Mouse (Mus musculus): ENCODE data around the gene Gm10134. TPM values are rescaled to one million over a fixed set of nuclear protein-coding genes. Genes with fewer than 3 reads are reported as not detected.
A peak's percentile ranks its signal among the peaks of the same experiment; 100 is the strongest.
"Not testable (repeated sequence)": the region's sequence is repeated elsewhere in the genome, so short reads cannot be mapped to it uniquely, and the experiment has no call there.

Gm10134 gene
- polyA plus RNA-seq, 1 experiment from 2014 or later: 0.52 TPM

DNA sequence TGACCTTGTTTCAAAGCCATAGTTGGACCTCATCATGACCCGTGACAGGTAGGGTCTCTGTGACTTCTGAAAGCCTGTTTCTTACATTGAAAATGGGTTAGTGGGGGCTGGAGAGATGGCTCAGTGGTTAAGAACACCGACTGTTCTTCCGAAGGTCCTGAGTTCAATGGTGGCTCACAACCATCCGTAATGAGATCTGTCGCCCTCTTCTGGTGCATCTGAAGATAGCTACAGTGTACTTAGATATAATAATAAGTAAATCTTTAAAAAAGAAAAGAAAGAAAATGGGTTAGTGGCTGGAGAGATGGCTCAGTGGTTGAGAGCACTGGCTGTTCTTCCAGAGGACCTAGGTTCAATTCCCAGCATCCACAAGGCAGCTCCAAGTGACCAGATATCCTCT, 5.7 kb downstream of the Gm10134 start:
- peaks cover 40% of the 10 kb centered on the region for H3K27me3 ChIP-seq
- 34% methylated on average over 5 of the region's 5 CpGs for WGBS (ENCODE audit: insufficient replicate concordance)
- not testable (repeated sequence) for DNase-seq; ATAC-seq (ENCODE audit: low read depth); H3K9me3 ChIP-seq (replicated peaks); H3K27ac ChIP-seq; H3K4me2 ChIP-seq; H3K4me3 ChIP-seq (replicated peaks); H3K36me3 ChIP-seq; H3K9ac ChIP-seq
- peaks cover 14% of the 10 kb centered on the region for H3K4me1 ChIP-seq (replicated peaks)

- peak; percentile 43 for ATAC-seq (ENCODE audit: low read depth)
- no peak within 1 kb of the TSS for H3K27ac ChIP-seq
Observed at GRCm38 (mm10) chr2:28512798-28513401, 7.0 kb downstream of the Gm10134 start, which contains the start of gene Ralgds. Ralgds (plus strand) TSS chr2:28513125.

DNA sequence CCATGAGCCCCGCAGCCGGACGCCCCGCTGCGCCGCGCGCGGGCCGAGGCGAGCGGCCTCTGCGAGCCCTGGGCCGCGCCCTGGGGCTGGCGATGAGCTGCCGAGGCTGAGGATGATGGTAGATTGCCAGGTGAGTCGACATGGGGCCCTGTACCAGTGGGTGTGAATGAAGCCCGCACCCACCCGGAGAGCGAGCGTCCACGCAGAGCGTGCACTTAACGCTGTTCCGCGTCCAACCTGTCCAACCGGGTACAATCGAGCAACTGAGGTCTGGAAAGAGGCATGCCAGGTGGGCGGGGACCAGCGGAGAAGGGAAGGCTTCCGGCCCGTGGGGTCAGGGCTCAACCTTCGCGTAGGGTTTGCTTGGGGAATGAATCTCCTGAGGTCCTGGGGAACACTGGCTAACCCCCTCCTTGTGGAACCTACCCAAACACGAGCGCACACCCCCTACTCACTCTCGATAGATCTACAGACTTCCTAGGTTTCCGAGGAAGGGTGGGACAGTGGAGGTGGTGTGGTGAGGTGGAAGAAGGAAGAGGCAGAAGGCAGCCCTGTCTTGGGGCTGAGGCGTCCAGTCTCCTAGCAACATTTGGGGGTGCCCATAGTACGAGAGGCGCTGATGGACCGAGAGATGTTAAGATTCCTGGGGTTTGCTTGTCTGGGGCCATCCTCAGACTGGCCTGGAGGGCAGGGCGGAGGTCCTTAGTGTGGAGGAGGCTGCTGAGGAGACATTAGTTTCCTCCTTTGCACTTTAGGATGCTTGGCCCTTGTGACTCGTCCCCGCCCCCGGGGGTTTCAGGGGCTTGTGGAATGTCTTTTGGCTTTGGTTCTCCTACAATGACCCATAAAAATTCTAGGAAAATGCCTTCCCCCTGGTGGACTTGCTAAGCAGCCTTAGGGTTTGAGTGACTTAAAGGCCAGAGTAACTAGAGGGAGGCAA, 7.8 kb downstream of the Gm10134 start:
- peaks cover 14% of the 10 kb centered on the region for H3K4me1 ChIP-seq (replicated peaks)
- DNase-seq: no peak
- H3K27me3 ChIP-seq: peaks cover 40% of the 10 kb centered on the region
- H3K9ac ChIP-seq: peak overlapping the region; percentile 61
- no peaks in the 10 kb centered on the region for H3K9me3 ChIP-seq (replicated peaks)
- WGBS (ENCODE audit: insufficient replicate concordance): 6% methylated on average over 47 of the region's 47 CpGs
- H3K4me3 ChIP-seq (replicated peaks): peak overlapping the region; percentile 58
- peak; percentile 14; the same call in 1 of the 2 replicates for ATAC-seq (ENCODE audit: low read depth)
- H3K4me2 ChIP-seq: peak overlapping the region; percentile 75
- H3K27ac ChIP-seq: no peak overlapping the region
- H3K36me3 ChIP-seq: no peaks in the 10 kb centered on the region

More at GRCm38 (mm10) chr2:28512798-28513401, 7.0 kb downstream of the Gm10134 start, which contains the start of gene Ralgds:
- Histone ChIP-seq H3K4me3 (replicated peaks) (peak within 1 kb of the TSS; percentile 58), H3K4me1 (replicated peaks) (peaks cover 14% of the 10 kb centered on the region), H3K27me3 (peaks cover 40% of the 10 kb centered on the region), H3K9me3 (replicated peaks) (no peaks in the 10 kb centered on the region), H3K36me3 (no peaks in the 10 kb centered on the region), H3K9ac (peak within 1 kb of the TSS; percentile 61), H3K4me2 (peak within 1 kb of the TSS; percentile 75)
- under 1% methylated on average over 68 of the region's 71 CpGs for WGBS (ENCODE audit: insufficient replicate concordance)
- DNase-seq: no peak

- H3K9ac ChIP-seq: no peak overlapping the region
- H3K4me3 ChIP-seq (replicated peaks): no peak overlapping the region
- no peak overlapping the region for H3K27ac ChIP-seq
- H3K4me2 ChIP-seq: no peak overlapping the region
- WGBS (ENCODE audit: insufficient replicate concordance): 16% methylated on average over 5 of the region's 5 CpGs
- peaks cover 14% of the 10 kb centered on the region for H3K4me1 ChIP-seq (replicated peaks)
- no peaks in the 10 kb centered on the region for H3K9me3 ChIP-seq (replicated peaks)
- no peaks in the 10 kb centered on the region for H3K36me3 ChIP-seq
- DNase-seq (peak; percentile 59), ATAC-seq (ENCODE audit: low read depth) (no peak)
- H3K27me3 ChIP-seq: peaks cover 40% of the 10 kb centered on the region
Observed at GRCm38 (mm10) chr2:28514489-28514888, 8.6 kb downstream of the Gm10134 start.

DNA sequence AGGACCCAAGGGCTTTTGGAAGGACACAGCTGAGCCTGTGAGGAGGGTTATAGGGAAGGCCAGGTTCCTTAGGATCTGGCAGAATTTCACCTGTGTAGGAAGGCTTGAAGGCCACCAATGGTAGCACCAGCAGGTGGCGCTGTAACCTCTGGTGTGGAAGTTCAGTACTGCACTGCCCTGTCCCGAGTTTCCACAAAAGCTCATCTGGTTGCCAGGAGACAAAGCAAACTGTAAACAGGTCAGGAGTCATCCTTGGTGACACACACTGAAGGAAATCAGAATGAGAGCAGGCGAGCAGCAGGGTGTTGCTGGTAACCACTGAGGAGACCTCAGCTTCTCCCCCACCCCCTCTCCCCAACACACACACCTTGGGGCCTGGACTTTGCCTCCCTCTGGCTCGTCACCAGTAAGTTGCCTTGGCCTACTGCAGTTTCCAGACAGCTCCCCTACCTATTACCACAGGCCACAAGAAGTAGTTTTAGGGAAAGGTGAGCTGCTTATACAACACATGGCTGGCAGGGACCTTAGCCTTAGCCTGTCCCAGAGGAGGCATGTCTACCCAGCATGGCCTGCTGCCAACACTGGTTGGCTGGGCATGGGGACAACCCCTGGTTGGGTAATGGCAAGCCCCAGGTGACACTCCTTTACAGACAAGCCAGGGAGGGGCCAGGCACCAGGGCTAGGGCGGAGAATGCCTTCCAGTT, 11.5 kb downstream of the Gm10134 start:
- no peak overlapping the region for H3K4me3 ChIP-seq (replicated peaks)
- no peaks in the 10 kb centered on the region for H3K36me3 ChIP-seq
- peak; percentile 61 for ATAC-seq (ENCODE audit: low read depth)
- H3K4me2 ChIP-seq: no peak overlapping the region
- no peak overlapping the region for H3K27ac ChIP-seq
- peaks cover 25% of the 10 kb centered on the region for H3K27me3 ChIP-seq
- H3K9ac ChIP-seq: no peak overlapping the region
- peaks cover 14% of the 10 kb centered on the region for H3K4me1 ChIP-seq (replicated peaks)
- DNase-seq: peak; percentile 60
- no peaks in the 10 kb centered on the region for H3K9me3 ChIP-seq (replicated peaks)
- WGBS (ENCODE audit: insufficient replicate concordance): 31% methylated on average over 5 of the region's 5 CpGs

- ATAC-seq (ENCODE audit: low read depth): no peak
- Histone ChIP-seq H3K9me3 (replicated peaks) (no peaks in the 10 kb centered on the region), H3K27me3 (peaks cover 16% of the 10 kb centered on the region), H3K4me2 (no peak overlapping the region), H3K27ac (no peak overlapping the region), H3K36me3 (no peaks in the 10 kb centered on the region), H3K9ac (no peak overlapping the region), H3K4me1 (replicated peaks) (peaks cover 9% of the 10 kb centered on the region), H3K4me3 (replicated peaks) (no peak overlapping the region)
- WGBS (ENCODE audit: insufficient replicate concordance): 72% methylated on average over 2 of the region's 2 CpGs
- DNase-seq: no peak
Observed at GRCm38 (mm10) chr2:28518231-28518630, 12.3 kb downstream of the Gm10134 start.

GRCm38 (mm10) chr2:28520581-28520980, 14.7 kb downstream of the Gm10134 start:
- no peaks in the 10 kb centered on the region for H3K36me3 ChIP-seq
- no peaks in the 10 kb centered on the region for H3K27me3 ChIP-seq
- H3K9me3 ChIP-seq (replicated peaks): no peaks in the 10 kb centered on the region
- WGBS (ENCODE audit: insufficient replicate concordance): 65% methylated on average over 5 of the region's 5 CpGs
- H3K4me2 ChIP-seq: no peak overlapping the region
- no peak for DNase-seq
- no peak overlapping the region for H3K4me3 ChIP-seq (replicated peaks)
- no peak for ATAC-seq (ENCODE audit: low read depth)
- H3K9ac ChIP-seq: no peak overlapping the region
- H3K4me1 ChIP-seq (replicated peaks): peaks cover 20% of the 10 kb centered on the region
- H3K27ac ChIP-seq: no peak overlapping the region

- ATAC-seq (ENCODE audit: low read depth): no peak
- H3K9ac ChIP-seq: no peak overlapping the region
Observed at GRCm38 (mm10) chr2:28521571-28522151, 15.8 kb downstream of the Gm10134 start.

GRCm38 (mm10) chr2:28522166-28522565, 16.3 kb downstream of the Gm10134 start:
- H3K4me3 ChIP-seq (replicated peaks): no peak overlapping the region
- H3K4me2 ChIP-seq: no peak overlapping the region
- DNase-seq (no peak), ATAC-seq (ENCODE audit: low read depth) (no peak)
- H3K9ac ChIP-seq: no peak overlapping the region
- WGBS (ENCODE audit: insufficient replicate concordance): 59% methylated on average over 4 of the region's 4 CpGs
- no peak overlapping the region for H3K27ac ChIP-seq
- peaks cover 29% of the 10 kb centered on the region for H3K4me1 ChIP-seq (replicated peaks)
- H3K27me3 ChIP-seq: no peaks in the 10 kb centered on the region
- H3K36me3 ChIP-seq: no peaks in the 10 kb centered on the region
- H3K9me3 ChIP-seq (replicated peaks): no peaks in the 10 kb centered on the region

More at GRCm38 (mm10) chr2:28521571-28522151, 15.8 kb downstream of the Gm10134 start:
- 71% methylated on average over 6 of the region's 6 CpGs for WGBS (ENCODE audit: insufficient replicate concordance)
- Histone ChIP-seq H3K27me3 (no peaks in the 10 kb centered on the region), H3K4me2 (no peak overlapping the region), H3K36me3 (no peaks in the 10 kb centered on the region), H3K27ac (no peak overlapping the region), H3K9me3 (replicated peaks) (no peaks in the 10 kb centered on the region), H3K4me1 (replicated peaks) (peaks cover 29% of the 10 kb centered on the region), H3K4me3 (replicated peaks) (no peak overlapping the region)
- DNase-seq: no peak

DNA sequence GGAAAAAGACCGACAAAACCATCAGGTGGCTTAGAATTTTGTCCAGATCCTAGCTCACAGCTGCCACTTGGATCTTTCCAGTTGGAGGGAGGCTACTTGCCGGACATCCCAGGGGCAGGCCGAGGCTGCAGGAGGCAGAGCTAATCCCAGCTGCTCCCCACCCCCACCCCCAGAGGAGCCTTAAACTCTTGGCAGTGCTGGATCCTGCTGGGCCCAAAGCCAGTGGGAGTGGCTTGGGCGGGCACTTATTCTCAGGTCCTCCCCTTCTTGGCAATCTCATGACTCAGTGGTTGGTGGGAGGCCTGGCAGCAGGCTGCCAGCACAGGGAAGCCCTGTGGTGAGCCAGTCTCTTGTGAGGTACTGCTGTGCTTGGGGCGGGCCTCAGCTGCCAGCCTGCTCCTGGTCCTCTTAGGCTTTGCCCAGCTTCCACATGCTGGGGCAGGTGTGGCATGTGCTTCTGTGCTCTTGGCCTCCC, 17.8 kb downstream of the Gm10134 start:
- DNase-seq (peak; percentile 47), ATAC-seq (ENCODE audit: low read depth) (peak; percentile 64)
- no peak overlapping the region for H3K4me2 ChIP-seq
- H3K9ac ChIP-seq: no peak overlapping the region
- no peaks in the 10 kb centered on the region for H3K27me3 ChIP-seq
- 54% methylated on average over 5 of the region's 5 CpGs for WGBS (ENCODE audit: insufficient replicate concordance)
- peaks cover 29% of the 10 kb centered on the region for H3K4me1 ChIP-seq (replicated peaks)
- H3K27ac ChIP-seq: no peak overlapping the region
- no peak overlapping the region for H3K4me3 ChIP-seq (replicated peaks)
- H3K36me3 ChIP-seq: no peaks in the 10 kb centered on the region
- H3K9me3 ChIP-seq (replicated peaks): no peaks in the 10 kb centered on the region

All from liver, embryonic 13.5 days (tissue).